In the genomic region with DNA sequence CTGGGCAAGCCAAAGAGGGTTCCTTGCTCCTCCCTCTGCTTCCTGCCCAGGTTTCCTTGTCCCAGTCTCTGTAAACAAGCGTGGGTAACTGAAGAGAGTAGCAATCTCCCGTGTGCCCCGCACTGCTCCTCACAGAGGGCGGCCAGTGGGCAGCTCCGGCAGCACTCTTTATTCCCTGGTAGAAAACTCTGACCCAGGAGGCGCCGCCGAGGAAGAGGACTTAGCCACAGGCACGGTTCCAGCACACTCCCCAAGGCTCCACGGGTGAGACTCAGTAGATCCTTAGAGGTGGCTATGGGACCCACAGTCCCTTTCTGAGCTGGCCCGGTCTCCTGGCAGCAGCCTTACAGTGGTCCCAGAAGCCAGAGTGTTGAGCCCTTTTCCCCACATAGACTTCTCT, we compare ENCODE assay signal across 27 mouse cellular contexts. TPM values are rescaled to one million over a fixed set of nuclear protein-coding genes. Genes with fewer than 3 reads are reported as not detected.
DNase-seq lines count a peak whose midpoint lies in the region; ATAC-seq and TF ChIP-seq lines count a peak whose summit lies in the region.
"Had no signal": no experiment of that assay in that cellular context is flagged by ENCODE, and none has a peak within 500 bp of the region (broad histone marks: within the 10 kb centered on the region; RNA-seq: fewer than 3 reads in every experiment).

No protein-coding gene starts in this region.

- H3K9me3 ChIP-seq in hindbrain, embryonic 15.5 days, result no peaks in the 10 kb centered on the region
- H3K9me3 ChIP-seq in hindbrain, embryonic 16.5 days (ENCODE audit: control insufficient read depth, low read length), result no peaks in the 10 kb centered on the region
- H3K9me3 ChIP-seq in liver, postnatal 0 days (ENCODE audit: low read length), result no peaks in the 10 kb centered on the region
- H3K9me3 ChIP-seq: embryonic facial prominence, embryonic 10.5 days; embryonic facial prominence, embryonic 12.5 days; forebrain, embryonic 13.5 days; forebrain, embryonic 15.5 days had no signal

- H3K27me3 ChIP-seq in hindbrain, embryonic 15.5 days, result no peaks in the 10 kb centered on the region
- H3K27me3 ChIP-seq in hindbrain, embryonic 16.5 days (replicated peaks; ENCODE audit: control insufficient read depth, insufficient read depth, low read length), result 0 out of 2 replicates have a peak, but pooled peaks cover 2% of the 10 kb centered on the region
- no peaks in the 10 kb centered on the region for H3K27me3 ChIP-seq in liver, postnatal 0 days (ENCODE audit: insufficient read depth, low read length)
- H3K27me3 ChIP-seq: CH12.LX; embryonic facial prominence, embryonic 12.5 days; forebrain, embryonic 15.5 days; Patski had no signal

- TF ChIP-seq CTCF in liver, postnatal 0 days (IDR thresholded peaks at IDR 0.05; ENCODE audit: low read depth), result no peak

- 0 out of 2 replicates have a peak, but pooled peaks have one; percentile 11 for ATAC-seq in hindbrain, embryonic 15.5 days (ENCODE audit: low FRiP score, low read depth)
- ATAC-seq in hindbrain, embryonic 16.5 days, result no peak
- ATAC-seq in liver, postnatal 0 days, result no peak
- ATAC-seq in common myeloid progenitor, adult 5-6 weeks (replicated peaks; ENCODE audit: low read depth, poor library complexity, severe bottlenecking), result 0 out of 2 replicates have a peak, but pooled peaks have one; percentile 29
- ATAC-seq: activated CD4-positive, CD25-positive, alpha-beta regulatory T cell, adult 4 months; CD4-positive, CD25-positive, alpha-beta regulatory T cell, adult 4 months; forebrain, embryonic 13.5 days; forebrain, embryonic 15.5 days; Patski had no signal

- 87% methylated on average over 11 of the region's 11 CpGs for WGBS in hindbrain, embryonic 15.5 days
- 90% methylated on average over 11 of the region's 11 CpGs for WGBS in hindbrain, embryonic 16.5 days
- WGBS in liver, postnatal 0 days (ENCODE audit: insufficient replicate concordance), result 72% methylated on average over 11 of the region's 11 CpGs

- no peak overlapping the region for H3K4me2 ChIP-seq in hindbrain, embryonic 15.5 days
- no peak overlapping the region for H3K4me2 ChIP-seq in hindbrain, embryonic 16.5 days (ENCODE audit: low read length)
- no peak overlapping the region for H3K4me2 ChIP-seq in liver, postnatal 0 days (ENCODE audit: low read depth, low read length)
- H3K4me2 ChIP-seq: embryonic facial prominence, embryonic 12.5 days; forebrain, embryonic 13.5 days; forebrain, embryonic 15.5 days had no signal

- no peak overlapping the region for H3K9ac ChIP-seq in hindbrain, embryonic 15.5 days
- no peak overlapping the region for H3K9ac ChIP-seq in hindbrain, embryonic 16.5 days (ENCODE audit: low read depth, low read length)
- no peak overlapping the region for H3K9ac ChIP-seq in liver, postnatal 0 days (replicated peaks)
- H3K9ac ChIP-seq: embryonic facial prominence, embryonic 12.5 days; forebrain, embryonic 13.5 days; forebrain, embryonic 15.5 days had no signal

- no peak overlapping the region for H3K4me3 ChIP-seq in hindbrain, embryonic 15.5 days
- no peak overlapping the region for H3K4me3 ChIP-seq in hindbrain, embryonic 16.5 days (ENCODE audit: low read length)
- no peak overlapping the region for H3K4me3 ChIP-seq in liver, postnatal 0 days (ENCODE audit: low read depth, low read length)
- H3K4me3 ChIP-seq: embryonic facial prominence, embryonic 10.5 days; embryonic facial prominence, embryonic 12.5 days; forebrain, embryonic 13.5 days; forebrain, embryonic 15.5 days had no signal

- no peaks in the 10 kb centered on the region for H3K36me3 ChIP-seq in hindbrain, embryonic 15.5 days
- no peaks in the 10 kb centered on the region for H3K36me3 ChIP-seq in hindbrain, embryonic 16.5 days (ENCODE audit: control insufficient read depth, insufficient read depth, low read length)
- H3K36me3 ChIP-seq in liver, postnatal 0 days (replicated peaks; ENCODE audit: insufficient read depth, low read length), result no peaks in the 10 kb centered on the region
- H3K36me3 ChIP-seq: embryonic facial prominence, embryonic 10.5 days; embryonic facial prominence, embryonic 12.5 days; forebrain, embryonic 15.5 days; G1E had no signal

- DNase-seq in heart, adult 11 months, result peak; percentile 70
- DNase-seq in heart, adult 8-10 months (ENCODE audit: low spot score), result no peak
- DNase-seq in liver, postnatal 0 days, result peak; percentile 11
- no peak for DNase-seq in liver
- DNase-seq in cerebellum, adult 11-12 months, result no peak
- DNase-seq: adrenal gland, adult 8-10 months; adrenal gland, postnatal 14 days; adrenal gland, postnatal 36 days; B cell, adult 2 months; cerebellum, adult 18-20 months; cerebellum, adult 8-10 months; cerebellum, adult 9-11 months; cerebellum, postnatal 14 days; cerebellum, postnatal 36 days had no signal

- 0 out of 2 replicates have a peak, but pooled peaks cover 5% of the 10 kb centered on the region for H3K4me1 ChIP-seq in hindbrain, embryonic 15.5 days (replicated peaks)
- H3K4me1 ChIP-seq in hindbrain, embryonic 16.5 days (ENCODE audit: control insufficient read depth, insufficient read depth, low read depth, low read length), result no peaks in the 10 kb centered on the region
- no peaks in the 10 kb centered on the region for H3K4me1 ChIP-seq in liver, postnatal 0 days (ENCODE audit: insufficient read depth)
- H3K4me1 ChIP-seq: embryonic facial prominence, embryonic 10.5 days; embryonic facial prominence, embryonic 12.5 days; forebrain, embryonic 13.5 days; forebrain, embryonic 15.5 days had no signal

- TF ChIP-seq EP300 in liver, postnatal 0 days (IDR thresholded peaks at IDR 0.05; ENCODE audit: low read depth), result no peak

- H3K27ac ChIP-seq in hindbrain, embryonic 15.5 days (replicated peaks), result no peak overlapping the region
- no peak overlapping the region for H3K27ac ChIP-seq in hindbrain, embryonic 16.5 days (ENCODE audit: low read depth, low read length)
- H3K27ac ChIP-seq in liver, postnatal 0 days (ENCODE audit: low read depth), result no peak overlapping the region
- H3K27ac ChIP-seq: embryonic facial prominence, embryonic 10.5 days; embryonic facial prominence, embryonic 12.5 days; forebrain, embryonic 13.5 days; forebrain, embryonic 15.5 days had no signal

RNA-seq across cellular contexts. Expression of a gene that starts 50.1 kb away (rescaled TPM):
- under 1 TPM in 2 of 4 experiments, not detected in 2; 0.20 to 0.44 TPM for total RNA-seq in heart, adult 8-10 months (2022)
- 0.51 and 0.57 TPM in 2 replicates for polyA plus RNA-seq in hindbrain, embryonic 15.5 days (2015; fragmentation: Nextera tagmentation; extraction: Ambion mirVana)
- polyA plus RNA-seq in hindbrain, embryonic 16.5 days (2015; fragmentation: Nextera tagmentation; extraction: Ambion mirVana), result 0.50 and 0.69 TPM in 2 replicates
- polyA plus RNA-seq in liver, postnatal 0 days (2015; fragmentation: Nextera tagmentation; extraction: Ambion mirVana), result not detected in 2 replicates
- not detected in 2 replicates for total RNA-seq in common myeloid progenitor, adult 5-6 weeks (2017)
- polyA plus RNA-seq: embryonic facial prominence, embryonic 10.5 days; forebrain, embryonic 11.5 days; G1E; Patski had no signal

RNA-seq across cellular contexts. Expression of a gene that starts 52.9 kb away (rescaled TPM):
- total RNA-seq in heart, adult 8-10 months (2022), result 10 to 100 TPM; 45.4 to 54.7 (median 50.4) TPM
- polyA plus RNA-seq in hindbrain, embryonic 15.5 days (2015; fragmentation: Nextera tagmentation; extraction: Ambion mirVana), result 19.7 and 21.2 TPM in 2 replicates
- 21.1 and 24.3 TPM in 2 replicates for polyA plus RNA-seq in hindbrain, embryonic 16.5 days (2015; fragmentation: Nextera tagmentation; extraction: Ambion mirVana)
- polyA plus RNA-seq in liver, postnatal 0 days (2015; fragmentation: Nextera tagmentation; extraction: Ambion mirVana), result 5.0 and 6.0 TPM in 2 replicates
- 37.4 and 43.0 TPM in 2 replicates for total RNA-seq in common myeloid progenitor, adult 5-6 weeks (2017)
- total RNA-seq: G1E had no signal
- polyA plus RNA-seq: G1E had no signal

Comparison
In these comparisons a context has a peak if more than half of its experiments do, and no peak if none do; other contexts are left out.
1. DNase-seq: peak in heart, adult 11 months (single experiment) and liver, postnatal 0 days (single experiment); none in heart, adult 8-10 months (single experiment), liver (single experiment) and cerebellum, adult 11-12 months (single experiment).
2. ATAC-seq: peak in hindbrain, embryonic 15.5 days (single experiment) and common myeloid progenitor, adult 5-6 weeks (single experiment); none in hindbrain, embryonic 16.5 days (single experiment) and liver, postnatal 0 days (single experiment).